Mouse (Mus musculus) thymus, adult 2 months (tissue): ENCODE measurements around the gene Mtm1.

Experiments used
- CTCF ChIP-seq: fragments of 200-500 bp; IDR thresholded peaks from 2 replicates; pipeline ENCODE4 v1.5.1; 2012; ENCODE audit warnings: mild to moderate bottlenecking, control low read depth, low read length, moderate library complexity, borderline replicate concordance; ENCODE audit not compliant: control insufficient read depth, poor library complexity, insufficient read depth; ENCODE audit errors: extremely low read depth
- POLR2A ChIP-seq: fragments of 200-500 bp; IDR thresholded peaks from 2 replicates; pipeline ENCODE4 v1.6.1; 2012; ENCODE audit warnings: mild to moderate bottlenecking, low read length, control low read depth, moderate library complexity; ENCODE audit not compliant: control insufficient read depth, poor library complexity, insufficient read depth; ENCODE audit errors: extremely low read depth

GRCm38 (mm10) chrX:71314380-71314779 is 103.8 kb downstream of the Mtm1 start:
- TF ChIP-seq CTCF (no peak), POLR2A (no peak)
